Mouse (Mus musculus): ENCODE measurements around the gene Lrriq3.

Lrriq3 gene

DNA sequence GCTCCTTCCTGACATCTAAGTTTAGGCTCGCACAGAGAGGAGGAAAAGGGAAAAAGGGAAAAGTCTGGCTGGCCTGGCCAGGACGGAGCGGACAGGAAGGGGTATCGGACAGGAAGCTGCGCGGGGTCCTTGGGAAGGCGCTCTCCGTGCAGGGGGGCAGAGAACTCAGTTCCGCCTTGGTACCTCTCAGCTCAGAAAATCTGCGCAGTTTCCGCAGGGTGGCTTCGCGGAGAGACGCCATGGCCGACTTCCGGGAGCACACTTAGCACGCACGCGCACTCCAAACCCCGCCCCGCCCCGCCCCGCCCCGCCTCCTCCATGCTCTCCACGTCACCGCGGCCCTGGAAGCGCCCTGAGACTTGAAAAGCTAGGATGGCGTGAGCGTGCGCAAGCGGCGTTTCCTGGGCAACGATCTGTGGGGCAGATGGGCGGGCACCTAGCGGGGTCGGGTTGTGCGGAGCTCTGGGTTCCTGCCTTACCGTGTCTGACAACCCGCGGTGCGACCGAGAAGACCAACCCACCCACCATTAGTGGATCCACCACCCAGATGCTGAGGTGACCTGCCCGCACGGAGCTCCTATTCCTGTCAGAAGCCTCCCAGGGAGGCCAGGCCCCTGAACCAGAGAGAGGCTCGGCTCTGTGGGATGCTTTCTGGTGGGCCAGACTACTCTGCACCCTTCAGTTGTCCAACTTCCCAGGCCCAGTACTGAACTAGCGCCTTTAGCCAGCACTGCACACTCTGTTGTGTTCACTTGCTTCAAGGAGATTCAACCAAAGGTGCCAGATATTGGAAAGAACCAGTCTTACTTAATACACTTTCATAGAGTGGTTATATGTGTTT, at the start of gene Lrriq3, which contains the start of gene Fpgt:
Lrriq3 (plus strand) TSS at position 319 of the 841 bp plus-strand sequence.
Fpgt (minus strand) TSS at position 288 of the 841 bp plus-strand sequence.
- DNase-seq, result peak; percentile 89 to 91

DNA sequence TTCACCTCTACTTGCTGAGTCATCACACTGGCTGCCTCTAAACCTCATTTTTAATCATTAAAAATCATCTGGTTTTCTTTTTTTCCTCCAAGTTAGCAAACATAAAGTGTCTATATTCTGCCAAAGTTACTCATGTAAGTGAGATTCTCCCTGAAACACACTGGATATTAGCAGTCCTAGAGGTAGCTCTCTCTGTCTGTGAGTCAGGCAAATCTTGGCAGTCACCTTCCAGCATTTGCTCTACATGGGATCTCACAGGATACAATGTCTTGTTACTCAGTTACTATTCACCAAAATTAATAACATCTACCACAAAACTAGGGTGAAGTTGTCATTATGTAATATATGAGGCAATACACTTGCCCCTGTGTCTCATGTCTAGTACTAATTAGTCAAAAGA, 41.2 kb upstream of the Lrriq3 start:
- no peak for DNase-seq

DNA sequence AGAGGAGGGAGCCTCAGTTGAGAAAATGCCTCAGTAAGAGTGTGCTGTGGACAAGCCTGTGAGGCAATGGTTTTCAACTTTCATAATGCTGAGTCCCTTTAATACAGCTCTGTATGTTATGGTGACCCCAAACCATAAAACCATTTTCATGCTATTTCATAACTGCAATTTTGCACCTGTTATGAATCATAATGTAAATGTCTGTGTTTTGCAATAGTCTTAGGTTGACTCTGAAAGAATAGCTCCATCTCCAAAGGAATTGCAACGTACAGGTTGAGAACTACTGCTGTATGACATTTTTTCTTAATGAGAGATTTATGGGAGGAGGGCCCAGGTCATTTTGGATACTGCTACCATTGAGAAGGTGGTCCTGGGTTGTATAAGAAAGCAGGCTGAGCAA, 40.0 kb upstream of the Lrriq3 start:
- no peak for DNase-seq

DNA sequence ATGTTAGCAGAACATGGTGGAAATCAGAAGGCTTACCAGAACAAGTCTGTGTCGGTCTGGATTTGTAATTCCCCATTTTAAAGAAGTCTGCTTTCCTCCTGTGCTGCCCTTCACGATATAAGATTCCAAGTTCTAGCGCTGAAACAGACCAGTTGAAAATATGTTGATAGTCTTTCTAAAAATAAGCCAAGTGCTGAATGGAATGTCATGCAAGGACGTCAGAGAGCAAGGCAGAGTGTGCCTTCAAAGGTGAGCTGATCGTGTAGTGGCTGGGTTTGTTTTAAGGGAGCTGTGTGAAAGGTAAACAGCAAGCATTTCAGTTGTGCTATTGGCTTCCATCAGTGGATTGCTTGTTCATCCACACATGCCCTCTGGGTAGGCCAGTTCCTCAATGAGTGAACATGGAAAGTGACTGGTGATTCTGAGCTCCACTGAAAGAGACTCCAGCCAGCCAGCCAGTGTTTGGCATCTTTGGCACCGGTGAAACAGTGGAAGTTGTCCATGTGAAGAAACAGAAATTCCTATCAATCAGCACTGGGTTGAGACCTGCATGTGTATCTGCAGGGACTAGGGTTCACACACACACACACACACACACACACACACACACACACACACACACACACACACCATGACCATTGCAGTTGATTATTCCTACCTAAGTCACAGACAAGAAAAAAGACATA, 37.9 kb upstream of the Lrriq3 start, which contains the start of gene Tnni3k:
Tnni3k (minus strand) TSS at position 177 of the 686 bp plus-strand sequence.
- DNase-seq, result no peak

DNA sequence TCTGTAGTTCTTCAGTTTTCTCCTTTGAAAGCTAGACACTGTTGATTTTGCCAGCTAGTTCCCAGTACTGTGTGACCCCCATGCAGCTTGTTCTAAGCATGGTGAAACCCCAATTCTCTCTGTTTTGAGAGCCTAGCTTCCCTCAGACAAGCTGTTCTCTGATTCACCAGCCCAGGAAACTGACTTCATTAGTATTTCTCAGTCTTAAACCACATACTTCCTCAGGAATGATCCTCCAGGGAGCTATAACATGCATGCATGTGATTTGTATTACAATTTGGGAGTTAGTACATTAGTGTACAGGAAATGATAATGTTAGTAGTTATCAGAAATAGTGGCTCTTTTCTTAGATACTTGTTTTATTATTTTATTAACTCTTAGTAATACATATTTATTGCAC, 36.6 kb upstream of the Lrriq3 start:
- DNase-seq, result no peak

DNA sequence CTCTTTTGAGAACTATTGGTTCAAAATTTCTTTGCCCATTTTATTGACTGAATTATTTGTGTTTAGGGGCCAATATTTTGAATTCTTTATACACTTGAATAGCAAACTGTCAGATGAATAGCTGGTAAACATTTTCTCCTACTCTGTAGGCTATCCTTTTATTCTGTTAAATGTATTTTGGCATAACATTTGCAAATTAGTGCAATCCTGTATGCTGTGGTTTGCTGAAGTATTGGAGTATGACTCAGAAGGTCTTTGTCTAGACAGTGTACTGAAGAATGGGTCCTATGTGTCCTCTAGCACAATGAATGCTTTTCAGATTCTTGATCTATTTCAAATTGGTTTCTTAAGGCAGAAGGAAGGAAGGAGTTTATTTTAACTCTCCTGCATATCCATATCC, 35.7 kb upstream of the Lrriq3 start:
- DNase-seq, result no peak

DNA sequence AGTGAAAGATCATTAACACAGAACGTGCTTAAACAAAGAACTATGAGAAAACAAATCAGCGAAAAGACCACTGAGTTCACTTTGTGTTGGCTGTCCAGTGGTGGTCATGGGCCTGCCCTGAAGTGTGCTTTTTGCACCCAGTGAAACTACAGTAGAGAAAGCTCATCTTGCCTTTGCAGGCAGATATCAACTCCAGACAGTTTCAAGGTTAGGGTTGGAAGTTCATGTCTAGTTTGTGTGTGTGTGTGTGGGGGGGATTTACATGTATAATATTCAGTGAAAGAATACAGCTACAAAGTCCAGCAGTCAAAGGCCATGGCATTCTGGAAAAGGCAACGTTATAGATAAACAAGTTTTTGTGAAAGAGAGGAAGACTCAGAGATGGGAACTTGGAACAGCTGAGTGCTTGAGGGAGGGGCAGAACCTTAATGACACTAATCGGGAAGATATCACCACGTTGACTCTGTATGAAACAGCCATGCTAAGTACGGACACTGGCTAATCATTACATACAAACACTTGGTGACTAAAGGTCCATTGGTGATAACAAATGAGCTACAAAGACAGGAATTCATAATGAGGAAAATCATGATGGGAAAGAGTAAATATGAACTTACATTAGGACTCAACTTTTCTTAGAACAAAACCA, 34.3 kb upstream of the Lrriq3 start:
- DNase-seq, result no peak

DNA sequence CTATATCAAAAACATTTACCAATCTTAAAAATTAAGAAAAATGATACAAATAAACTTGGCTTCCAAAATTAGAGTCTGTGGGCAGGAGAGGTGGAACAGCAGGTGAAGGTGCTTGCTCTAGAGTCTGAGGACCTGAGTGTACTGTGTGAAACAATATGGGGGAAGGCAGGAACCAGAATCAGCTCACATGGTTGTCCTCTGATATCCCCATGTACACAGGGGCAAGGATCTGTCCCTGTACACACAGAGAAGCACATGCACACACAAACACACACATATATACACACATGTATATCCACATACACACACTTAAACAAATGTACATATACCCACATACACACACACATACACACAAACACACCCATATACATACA, 33.8 kb upstream of the Lrriq3 start:
- no peak for DNase-seq

DNA sequence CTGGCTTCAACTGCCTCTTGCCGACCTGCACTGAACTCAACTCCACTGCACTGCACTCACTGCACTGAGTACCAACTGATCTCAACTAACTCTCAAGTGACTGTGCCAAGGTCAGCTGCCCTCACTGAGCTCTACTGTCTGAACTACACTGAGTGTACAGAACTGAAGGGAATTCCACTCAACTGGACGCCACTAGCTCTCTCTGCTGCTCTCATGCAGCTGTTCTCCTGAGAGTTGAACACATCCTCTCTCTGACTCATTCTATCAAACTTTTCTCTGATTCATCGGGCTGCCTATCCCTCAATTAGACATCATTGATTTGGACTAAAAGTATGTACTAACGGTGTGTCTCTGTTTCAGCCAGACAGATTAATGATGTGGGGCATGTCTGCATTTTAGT, 15.3 kb upstream of the Lrriq3 start:
- no peak for DNase-seq

DNA sequence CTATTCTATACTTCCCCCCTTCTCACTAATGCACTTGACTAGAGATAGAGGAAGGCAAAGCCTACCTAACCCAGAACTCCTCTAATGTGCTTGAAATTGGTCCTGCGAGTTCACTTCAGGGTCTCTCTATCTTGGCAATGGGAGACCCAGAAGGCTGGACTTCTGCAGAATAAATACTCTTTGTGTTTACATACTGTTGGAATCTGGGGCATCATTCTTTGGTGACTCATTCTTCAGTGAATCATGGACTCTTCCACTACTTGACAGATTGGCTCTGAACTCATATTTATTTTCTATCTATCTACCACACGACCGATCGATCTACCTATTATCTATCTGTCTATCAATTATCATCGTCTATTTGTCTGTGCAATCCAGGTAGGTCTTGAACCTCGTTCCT, 1.2 kb upstream of the Lrriq3 start:
- DNase-seq, result no peak

DNA sequence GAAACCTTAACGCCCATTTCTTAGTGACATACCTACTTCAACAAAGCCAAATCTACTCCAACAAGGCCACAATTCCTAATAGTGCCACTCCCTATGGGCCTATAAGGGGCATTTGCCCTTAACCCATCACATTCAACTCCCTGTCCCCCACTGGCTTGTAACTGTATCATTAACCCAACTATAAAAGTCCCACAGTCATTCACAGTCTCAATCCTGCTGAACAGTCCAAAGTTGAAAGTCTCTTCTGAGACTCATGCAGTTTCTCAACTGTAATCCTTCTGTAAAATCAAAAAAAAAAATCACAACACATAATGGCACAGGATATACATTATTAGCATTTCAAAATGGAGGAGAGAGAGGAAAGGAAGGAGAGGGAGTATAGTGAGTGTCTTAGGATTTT, 6.0 kb downstream of the Lrriq3 start:
- DNase-seq, result no peak

DNA sequence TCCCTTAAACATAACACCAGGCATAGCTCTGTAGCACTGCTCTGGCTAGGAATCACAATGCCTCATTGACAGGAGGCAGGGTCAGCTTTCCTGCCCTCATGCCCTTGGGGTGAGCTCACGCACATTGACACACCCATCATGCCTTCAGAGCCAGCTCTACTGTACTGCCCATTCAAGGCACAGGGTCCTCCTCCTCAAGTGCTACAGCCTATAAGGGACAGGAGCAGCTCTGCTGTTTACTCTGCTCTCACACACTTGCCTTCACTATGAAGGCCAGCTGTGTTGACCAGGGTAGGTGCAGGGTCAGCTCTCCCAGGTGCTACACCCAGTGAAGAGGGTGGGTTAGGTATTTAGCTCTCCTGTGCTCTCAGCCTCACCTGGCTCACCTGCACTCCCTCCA, 12.7 kb downstream of the Lrriq3 start:
- DNase-seq, result no peak

DNA sequence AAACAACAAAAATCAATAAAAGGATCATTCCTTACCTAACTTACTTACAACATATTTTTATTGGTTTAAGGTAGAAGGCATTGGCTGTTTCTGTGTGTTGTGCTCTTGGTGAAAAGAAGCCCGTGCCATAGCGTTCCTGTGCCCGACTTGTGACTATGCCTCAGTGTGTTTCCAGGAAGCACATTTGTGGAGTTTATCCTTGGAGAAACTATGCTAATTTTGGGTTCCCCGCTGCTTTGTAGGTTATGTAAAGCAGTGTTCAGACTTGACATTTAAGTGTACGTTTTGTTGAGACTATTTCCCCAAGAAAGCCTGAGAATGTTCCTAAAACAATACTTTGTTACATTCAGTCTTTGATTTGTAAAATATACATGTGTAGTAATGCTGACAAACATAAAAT, 44.5 kb downstream of the Lrriq3 start:
- no peak for DNase-seq

DNA sequence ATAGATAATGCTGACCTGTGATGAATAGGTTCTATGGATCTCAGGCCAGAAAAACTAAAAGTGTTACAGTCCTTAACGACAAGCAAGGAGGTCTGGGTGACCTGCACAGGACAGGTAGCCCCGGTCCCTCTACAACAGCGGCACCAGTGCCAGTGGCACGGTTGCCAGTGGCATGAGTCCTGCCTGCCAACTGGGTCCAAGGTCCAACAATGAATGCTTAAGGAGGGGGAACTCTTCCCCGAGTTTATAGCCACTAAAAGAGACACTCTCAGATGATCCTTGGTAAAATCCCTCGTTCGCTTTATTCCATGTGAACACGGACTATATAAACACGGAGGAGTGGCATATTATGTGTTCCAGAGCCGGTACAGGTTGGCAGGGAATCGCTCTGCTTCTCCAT, 47.8 kb downstream of the Lrriq3 start:
- DNase-seq, result no peak

DNA sequence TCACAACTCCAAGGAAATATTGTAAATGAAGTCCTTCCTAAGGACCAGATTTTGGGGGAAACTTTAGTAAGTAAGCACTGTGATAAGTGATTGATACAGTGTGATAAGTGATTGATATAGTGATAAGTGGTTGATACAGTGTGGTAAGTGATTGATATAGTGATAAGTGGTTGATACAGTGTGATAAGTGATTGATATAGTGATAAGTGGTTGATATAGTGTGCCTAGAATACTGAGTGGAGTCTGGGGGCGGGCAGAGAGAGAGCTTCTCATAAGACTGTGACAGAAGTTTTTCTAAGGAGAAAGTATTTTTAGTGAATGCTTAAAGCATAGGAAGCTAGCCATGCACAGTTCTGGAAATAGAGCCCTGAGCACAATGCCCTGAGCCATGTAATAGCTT, 51.1 kb downstream of the Lrriq3 start:
- no peak for DNase-seq

DNA sequence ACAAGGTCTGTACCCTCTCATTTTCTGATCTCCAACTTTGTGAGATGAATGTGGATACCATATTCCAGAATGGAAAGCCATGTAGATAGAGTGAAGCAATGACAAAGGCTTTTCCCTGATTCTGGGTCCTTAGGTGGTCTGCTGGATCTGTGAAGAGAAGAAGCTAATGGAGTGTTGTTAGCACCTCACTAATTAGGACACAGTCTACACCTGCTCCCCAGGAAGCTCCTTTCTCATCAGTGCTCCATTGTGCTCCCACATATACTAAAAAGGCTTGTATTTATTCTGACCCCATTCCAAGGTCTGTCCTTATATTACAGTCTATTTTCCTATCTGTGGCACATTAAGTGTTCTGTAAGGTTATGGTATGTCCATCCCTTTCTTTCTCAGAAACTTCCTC, 68.6 kb downstream of the Lrriq3 start:
- no peak for DNase-seq

DNA sequence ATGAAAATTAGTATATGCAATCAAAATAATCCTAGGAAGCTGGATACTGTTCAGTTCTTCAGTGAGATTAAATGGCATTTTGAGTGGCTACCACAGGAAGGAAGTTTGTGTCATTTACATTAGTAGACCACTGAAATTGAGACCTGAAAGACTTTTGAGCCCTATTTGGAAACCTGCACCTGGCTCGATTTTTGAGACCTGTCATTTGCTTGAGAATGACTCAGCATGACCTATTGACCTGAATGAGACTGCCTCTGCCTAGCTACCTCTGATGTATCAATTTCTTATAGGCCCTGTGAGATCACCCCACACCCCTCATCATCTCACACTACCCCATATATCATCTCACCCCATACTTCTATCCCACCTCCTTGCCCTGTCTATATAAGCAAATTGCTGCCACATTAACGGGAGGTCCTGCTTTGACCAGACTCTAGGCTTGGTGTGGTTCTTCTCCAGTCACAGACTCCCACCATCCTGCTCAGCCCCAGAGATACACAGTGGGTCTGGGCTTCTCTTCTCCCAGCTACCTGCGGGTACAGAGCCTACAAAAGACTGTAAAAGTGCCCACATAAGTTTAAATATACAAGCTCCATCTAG, 87.2 kb downstream of the Lrriq3 start:
- DNase-seq, result no peak

DNA sequence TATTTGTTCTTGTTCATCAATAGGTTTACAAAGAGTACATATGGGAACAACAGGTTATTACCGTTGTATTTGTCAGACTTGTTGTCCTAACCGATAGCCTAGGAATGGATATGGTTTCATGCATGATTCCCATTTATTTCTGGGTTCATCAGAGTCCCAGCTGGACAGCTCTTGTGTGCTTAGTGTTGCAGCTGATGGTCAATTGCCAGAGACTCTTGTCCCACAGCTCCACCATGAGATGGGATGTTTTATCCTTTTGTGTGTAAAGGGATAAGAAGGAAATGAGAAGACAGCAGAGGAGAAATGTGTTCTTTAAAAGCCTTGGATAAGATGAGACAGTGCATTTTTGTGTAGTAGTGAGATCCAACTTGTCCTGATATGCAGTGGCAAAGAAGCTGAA, 93.2 kb downstream of the Lrriq3 start:
- DNase-seq, result no peak

DNA sequence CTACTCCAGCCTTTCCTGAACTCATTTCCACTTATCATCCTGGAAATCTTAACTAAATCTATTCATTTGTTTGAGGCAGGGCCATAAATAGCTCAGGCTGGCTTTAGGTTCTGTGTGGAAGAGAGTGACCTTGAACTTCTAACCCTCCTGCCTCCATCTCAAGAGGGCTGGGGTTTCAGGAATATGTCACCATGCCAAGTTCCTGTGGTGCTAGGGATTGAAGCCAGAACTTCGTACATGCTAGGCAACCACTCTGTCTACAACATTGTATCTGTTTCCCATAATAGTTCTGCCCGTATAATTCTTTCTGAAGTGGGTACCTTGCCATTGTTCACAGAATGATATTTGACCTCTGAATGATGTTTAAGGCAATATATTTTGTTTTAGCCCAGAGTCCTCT, 95.6 kb downstream of the Lrriq3 start:
- DNase-seq, result no peak

DNA sequence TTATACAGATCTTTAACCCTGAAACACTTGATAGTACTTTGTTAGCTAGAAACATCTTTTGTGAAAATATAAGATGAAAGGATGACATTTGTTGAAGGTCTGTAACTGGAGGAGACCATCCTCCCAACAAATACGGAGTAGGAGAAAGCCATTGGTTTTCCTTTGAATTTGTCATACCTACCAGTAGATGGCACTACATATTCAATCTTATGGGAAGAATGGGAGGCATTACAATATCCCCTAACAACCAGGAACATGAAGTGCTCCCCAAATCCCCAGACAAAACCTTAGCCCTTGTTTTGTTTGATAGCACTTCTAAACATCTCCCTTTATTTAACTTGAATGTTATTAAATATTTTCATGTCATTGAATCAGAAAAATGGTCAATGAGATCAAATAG, 141.7 kb downstream of the Lrriq3 start:
- no peak for DNase-seq

DNA sequence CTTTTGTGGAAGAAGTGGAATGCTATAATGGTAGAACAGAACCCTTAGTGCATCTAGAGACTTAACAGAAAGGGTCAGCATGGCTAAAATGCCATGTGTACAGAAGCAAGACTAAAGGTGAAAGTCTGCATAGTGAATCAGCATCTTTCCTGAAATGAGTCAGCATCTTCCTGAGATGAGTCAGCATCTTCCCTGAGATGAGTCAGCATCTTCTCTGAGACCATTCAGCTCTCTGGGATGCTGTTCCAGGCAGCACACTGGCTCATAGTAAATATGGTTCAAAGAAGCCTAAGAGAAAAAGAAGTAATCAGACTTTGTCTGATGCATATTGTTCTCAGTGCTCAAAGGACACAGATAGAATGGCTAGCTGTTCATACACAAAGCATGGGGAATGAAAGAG, 142.3 kb downstream of the Lrriq3 start:
- DNase-seq, result no peak

All from cerebellum, postnatal 36 days (tissue).